Mouse (Mus musculus): ENCODE measurements around the gene Cep170. TPM values are rescaled to one million over a fixed set of nuclear protein-coding genes. Genes with fewer than 3 reads are reported as not detected.
A peak's percentile ranks its signal among the peaks of the same experiment; 100 is the strongest.

Cep170 gene
- total RNA-seq, 2 experiments from 2014 or later, result 29.8 to 38.0 TPM

GRCm38 (mm10) chr1:176749708-176750107, 64.2 kb downstream of the Cep170 start:
- DNase-seq, result no peak

GRCm38 (mm10) chr1:176732834-176733233, 81.0 kb downstream of the Cep170 start:
- DNase-seq, result no peak

GRCm38 (mm10) chr1:176730528-176730927, 83.3 kb downstream of the Cep170 start:
- DNase-seq, result no peak

GRCm38 (mm10) chr1:176727372-176727771, 86.5 kb downstream of the Cep170 start:
- no peak for DNase-seq

- DNase-seq, result no peak
These were observed 89.1 kb downstream of the Cep170 start for GRCm38 (mm10) chr1:176724771-176725170.

GRCm38 (mm10) chr1:176723858-176724713, 89.8 kb downstream of the Cep170 start:
- peak; percentile 29 for DNase-seq

- peak; percentile 56 for DNase-seq
These were observed 101.4 kb downstream of the Cep170 start for GRCm38 (mm10) chr1:176712436-176712835.

GRCm38 (mm10) chr1:176700226-176700625, 113.6 kb downstream of the Cep170 start:
- no peak for DNase-seq

- peak; percentile 47 for DNase-seq
These were observed 114.1 kb downstream of the Cep170 start for GRCm38 (mm10) chr1:176699793-176700192.

- DNase-seq, result no peak
These were observed 115.2 kb downstream of the Cep170 start for GRCm38 (mm10) chr1:176698647-176699046.

GRCm38 (mm10) chr1:176697091-176697490, 116.8 kb downstream of the Cep170 start:
- peak; percentile 79 for DNase-seq

GRCm38 (mm10) chr1:176691101-176691500, 122.8 kb downstream of the Cep170 start:
- no peak for DNase-seq

GRCm38 (mm10) chr1:176688251-176688880, 125.5 kb downstream of the Cep170 start:
- no peak for DNase-seq

Small RNAs within 50 kb of the gene (microRNA-seq; reads per million reads assigned to microRNA genes)
- 300 reads per million, percentile 59 among the genes with 10 or more reads in this experiment for gene Mir350

Other genes starting within 250 kb of the Cep170 start
- gene Sdccag8, start 593 bp upstream of the Cep170 start, total RNA-seq (2021), result 10 to 100 TPM in 1 of 2 experiments, 1 to 10 TPM in 1; 6.6 to 10.7 TPM